In the genomic region with DNA sequence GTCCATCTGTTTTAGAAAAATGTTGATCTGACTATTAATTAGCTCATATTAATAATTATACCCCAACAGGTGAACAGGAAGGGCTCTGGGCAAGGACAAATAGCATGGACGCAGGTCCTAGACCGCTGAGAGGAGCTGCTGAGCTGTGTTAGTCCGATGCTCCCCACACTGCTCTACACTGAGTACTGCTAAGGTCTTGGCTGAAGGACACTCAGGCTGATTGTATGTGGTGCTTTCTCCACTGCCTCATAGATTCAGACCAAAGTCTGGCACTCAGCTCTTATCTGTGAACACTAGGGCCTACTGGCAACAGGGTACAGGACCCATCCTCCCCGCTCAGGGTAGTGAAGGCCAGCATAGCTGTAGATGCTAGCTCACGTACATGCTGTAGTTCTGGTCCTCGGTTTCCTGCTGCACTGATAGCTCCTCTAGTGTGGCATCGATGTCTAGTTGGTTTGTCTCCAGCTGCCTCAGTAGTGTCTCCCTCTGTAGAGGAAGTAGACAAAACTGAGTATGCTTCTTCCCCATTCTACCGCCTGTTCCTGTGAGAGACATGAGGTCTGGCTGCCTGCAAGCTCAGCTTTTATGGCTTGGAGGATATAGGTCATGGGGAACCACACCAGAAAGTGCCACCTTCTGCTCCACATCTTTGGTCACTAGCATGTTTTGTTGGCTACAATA, we compare ENCODE assay signal across 34 mouse cellular contexts. TPM values are rescaled to one million over a fixed set of nuclear protein-coding genes. Genes with fewer than 3 reads are reported as not detected.
DNase-seq lines count a peak whose midpoint lies in the region; ATAC-seq and TF ChIP-seq lines count a peak whose summit lies in the region.
"Had no signal": no experiment of that assay in that cellular context is flagged by ENCODE, and none has a peak within 500 bp of the region (broad histone marks: within the 10 kb centered on the region; RNA-seq: fewer than 3 reads in every experiment).

No protein-coding gene starts in this region.

- H3K4me2 ChIP-seq in heart, embryonic 12.5 days, result no peak overlapping the region
- no peak overlapping the region for H3K4me2 ChIP-seq in liver, embryonic 16.5 days (ENCODE audit: low read depth, low read length)
- H3K4me2 ChIP-seq in liver, embryonic 11.5 days, result no peak overlapping the region
- H3K4me2 ChIP-seq: embryonic facial prominence, embryonic 15.5 days; forebrain, embryonic 12.5 days; hindbrain, embryonic 13.5 days; neural tube, embryonic 15.5 days had no signal

- no peaks in the 10 kb centered on the region for H3K79me2 ChIP-seq in macrophage (ENCODE audit: inconsistent target)

- no peaks in the 10 kb centered on the region for H3K27me3 ChIP-seq in heart, embryonic 12.5 days (replicated peaks)
- H3K27me3 ChIP-seq in liver, embryonic 16.5 days (ENCODE audit: control insufficient read depth, insufficient read depth, low read depth, low read length), result no peaks in the 10 kb centered on the region
- H3K27me3 ChIP-seq in liver, embryonic 11.5 days (replicated peaks; ENCODE audit: control insufficient read depth, insufficient read depth, low read length), result no peaks in the 10 kb centered on the region
- H3K27me3 ChIP-seq: embryonic facial prominence, embryonic 15.5 days; forebrain, embryonic 12.5 days; hindbrain, embryonic 13.5 days; neural tube, embryonic 15.5 days had no signal

- H3K4me1 ChIP-seq in heart, embryonic 12.5 days (replicated peaks), result peaks cover 9% of the 10 kb centered on the region
- H3K4me1 ChIP-seq in liver, embryonic 16.5 days (ENCODE audit: control insufficient read depth, low read depth, low read length), result no peaks in the 10 kb centered on the region
- H3K4me1 ChIP-seq in liver, embryonic 11.5 days (replicated peaks; ENCODE audit: control insufficient read depth, insufficient read depth, low read length), result no peaks in the 10 kb centered on the region
- H3K4me1 ChIP-seq: embryonic facial prominence, embryonic 10.5 days; embryonic facial prominence, embryonic 15.5 days; forebrain, embryonic 12.5 days had no signal

- 88% methylated on average over 8 of the region's 8 CpGs for WGBS in heart, embryonic 12.5 days
- WGBS in liver, embryonic 16.5 days (ENCODE audit: insufficient replicate concordance), result 75% methylated on average over 8 of the region's 8 CpGs
- 85% methylated on average over 8 of the region's 8 CpGs for WGBS in liver, embryonic 11.5 days
- 82% methylated on average over 8 of the region's 8 CpGs for WGBS in macrophage (ENCODE audit: missing documents)

- no peak for ATAC-seq in heart, embryonic 12.5 days (ENCODE audit: insufficient number of reproducible peaks, low FRiP score)
- ATAC-seq in liver, embryonic 16.5 days (ENCODE audit: low read depth), result peak; percentile 38; the same call in 1 of the 2 replicates
- no peak for ATAC-seq in liver, embryonic 11.5 days (replicated peaks; ENCODE audit: low FRiP score)
- ATAC-seq in inflammation-experienced regulatory T-cells, adult 6 months, result no peak
- ATAC-seq: forebrain, postnatal 0 days; intestine, postnatal 0 days had no signal

- H3K9ac ChIP-seq in heart, embryonic 12.5 days, result no peak overlapping the region
- H3K9ac ChIP-seq in liver, embryonic 16.5 days (ENCODE audit: low read depth, low read length), result no peak overlapping the region
- H3K9ac ChIP-seq in liver, embryonic 11.5 days (ENCODE audit: low read depth, low read length), result no peak overlapping the region
- H3K9ac ChIP-seq: embryonic facial prominence, embryonic 15.5 days; forebrain, embryonic 12.5 days; forebrain, postnatal 0 days; hindbrain, embryonic 13.5 days; liver, embryonic 14.5 days; neural tube, embryonic 15.5 days had no signal

- H3K27ac ChIP-seq in heart, embryonic 12.5 days (ENCODE audit: poor library complexity, severe bottlenecking), result 0 out of 2 replicates have a peak overlapping the region, but pooled peaks have one; percentile 12
- H3K27ac ChIP-seq in layer of hippocampus, adult 2 months, result peak overlapping the region; percentile 47; the same call in 1 of the 2 replicates
- H3K27ac ChIP-seq in liver, embryonic 16.5 days (ENCODE audit: low read length), result no peak overlapping the region
- no peak overlapping the region for H3K27ac ChIP-seq in liver, embryonic 11.5 days (ENCODE audit: low read depth, low read length)
- H3K27ac ChIP-seq in macrophage, result peak overlapping the region; percentile 79
- H3K27ac ChIP-seq: embryonic facial prominence, embryonic 10.5 days; embryonic facial prominence, embryonic 15.5 days; forebrain, embryonic 12.5 days; hindbrain, embryonic 13.5 days; liver, embryonic 14.5 days; neural tube, embryonic 15.5 days had no signal

- no peak for DNase-seq in heart, adult 11 months
- no peak for DNase-seq in layer of hippocampus, adult 2 months (ENCODE audit: low spot score in 2 of 2)
- no peak for DNase-seq in layer of hippocampus, postnatal 36 days
- no peak for DNase-seq in liver, embryonic 11.5 days (ENCODE audit: low spot score)
- DNase-seq: adrenal gland, postnatal 14 days; cerebellum, adult 2 months; forebrain, postnatal 0 days; gastrocnemius, postnatal 10 days; heart, postnatal 4 days; kidney, adult 9 months; kidney, postnatal 14 days; lung, postnatal 36 days; midbrain, embryonic 14.5 days; retina, postnatal 1 day; right cerebral cortex, postnatal 25 days; spleen, adult 18-20 months; thymus, postnatal 14 days had no signal

- TF ChIP-seq CTCF in layer of hippocampus, adult 2 months (conservative IDR thresholded peaks at IDR 0.05), result no peak

- peaks cover 94% of the 10 kb centered on the region for H3K36me3 ChIP-seq in heart, embryonic 12.5 days
- peaks cover 19% of the 10 kb centered on the region for H3K36me3 ChIP-seq in liver, embryonic 16.5 days (ENCODE audit: control insufficient read depth, insufficient read depth)
- peaks cover 35% of the 10 kb centered on the region for H3K36me3 ChIP-seq in liver, embryonic 11.5 days (ENCODE audit: control insufficient read depth, insufficient read depth, low read length)
- peaks cover 36% of the 10 kb centered on the region for H3K36me3 ChIP-seq in macrophage (ENCODE audit: inconsistent target)

- no peaks in the 10 kb centered on the region for H3K9me3 ChIP-seq in heart, embryonic 12.5 days (replicated peaks)
- no peaks in the 10 kb centered on the region for H3K9me3 ChIP-seq in liver, embryonic 16.5 days (replicated peaks; ENCODE audit: control insufficient read depth, low read length)
- no peaks in the 10 kb centered on the region for H3K9me3 ChIP-seq in liver, embryonic 11.5 days (ENCODE audit: control insufficient read depth, low read length)
- H3K9me3 ChIP-seq: embryonic facial prominence, embryonic 10.5 days; embryonic facial prominence, embryonic 15.5 days; forebrain, embryonic 12.5 days; hindbrain, embryonic 13.5 days; neural tube, embryonic 15.5 days had no signal

- no peak overlapping the region for H3K4me3 ChIP-seq in heart, embryonic 12.5 days
- no peak overlapping the region for H3K4me3 ChIP-seq in layer of hippocampus, adult 2 months
- H3K4me3 ChIP-seq in liver, embryonic 16.5 days (ENCODE audit: low read depth, low read length), result no peak overlapping the region
- no peak overlapping the region for H3K4me3 ChIP-seq in liver, embryonic 11.5 days (ENCODE audit: low read depth, low read length)
- H3K4me3 ChIP-seq in macrophage (ENCODE audit: inconsistent target), result no peak overlapping the region
- H3K4me3 ChIP-seq: embryonic facial prominence, embryonic 10.5 days; embryonic facial prominence, embryonic 15.5 days; forebrain, embryonic 12.5 days; hindbrain, embryonic 13.5 days; neural tube, embryonic 15.5 days had no signal

RNA-seq across cellular contexts. Expression of gene Ajm1, which starts 6.8 kb away (rescaled TPM):
- 0.46 and 0.51 TPM in 2 replicates for polyA plus RNA-seq in heart, embryonic 12.5 days (2016; fragmentation: Nextera tagmentation; extraction: Ambion mirVana)
- 100 to 1,000 TPM; 106 to 120 TPM for total RNA-seq in layer of hippocampus, adult 2 months (2021)
- 100 to 1,000 TPM in 1 of 2 experiments, 10 to 100 TPM in 1; 96.4 to 117 TPM for total RNA-seq in layer of hippocampus, postnatal 36 days (2021)
- 0.07 TPM in 1 of 2 replicates, not detected in the other for polyA plus RNA-seq in liver, embryonic 16.5 days (2015; fragmentation: Nextera tagmentation; extraction: Ambion mirVana)
- polyA plus RNA-seq in liver, embryonic 11.5 days (2014; fragmentation: Nextera tagmentation; extraction: Ambion mirVana), result 0.21 TPM in 1 of 2 replicates, not detected in the other
- total RNA-seq in macrophage (2018; cell fraction: chromatin; rRNA removed), result 1 to 10 TPM in 15 of 26 experiments, under 1 TPM in 11; 0.28 to 3.6 (median 1.1) TPM
- total RNA-seq in macrophage (2018; cell fraction: cytosol; rRNA removed), result under 1 TPM; 0.04 to 0.44 (median 0.14) TPM
- total RNA-seq in macrophage (2018; cell fraction: nucleus; rRNA removed), result 1 to 10 TPM in 11 of 26 experiments, under 1 TPM in 14, not detected in 1; 0.27 to 2.4 (median 0.85) TPM
- polyA plus RNA-seq in macrophage (2018), result 0.07 to 0.50 TPM (median 0.26 TPM) in 3 replicates
- polyA plus RNA-seq in inflammation-experienced regulatory T-cells, adult 6 months (2017; shearing (Covaris generic)), result under 1 TPM in 1 of 3 experiments, not detected in 2; 0.07 TPM
- total RNA-seq: monocyte, adult 5-6 weeks had no signal
- polyA plus RNA-seq: heart, embryonic 14.5 days had no signal

RNA-seq across cellular contexts. Expression of gene Phpt1, which starts 13.3 kb away (rescaled TPM):
- 161 and 164 TPM in 2 replicates for polyA plus RNA-seq in heart, embryonic 12.5 days (2016; fragmentation: Nextera tagmentation; extraction: Ambion mirVana)
- 10 to 100 TPM; 59.1 to 67.5 TPM for total RNA-seq in layer of hippocampus, adult 2 months (2021)
- 10 to 100 TPM; 62.5 to 68.3 TPM for total RNA-seq in layer of hippocampus, postnatal 36 days (2021)
- 31.2 and 34.4 TPM in 2 replicates for polyA plus RNA-seq in liver, embryonic 16.5 days (2015; fragmentation: Nextera tagmentation; extraction: Ambion mirVana)
- 112 and 116 TPM in 2 replicates for polyA plus RNA-seq in liver, embryonic 11.5 days (2014; fragmentation: Nextera tagmentation; extraction: Ambion mirVana)
- 1 to 10 TPM in 19 of 26 experiments, not detected in 7; 1.4 to 9.9 (median 2.5) TPM for total RNA-seq in macrophage (2018; cell fraction: chromatin; rRNA removed)
- 10 to 100 TPM in 15 of 26 experiments, 1 to 10 TPM in 11; 5.4 to 14.7 (median 10.2) TPM for total RNA-seq in macrophage (2018; cell fraction: cytosol; rRNA removed)
- total RNA-seq in macrophage (2018; cell fraction: nucleus; rRNA removed), result 1 to 10 TPM in 23 of 26 experiments, not detected in 3; 1.0 to 8.0 (median 3.4) TPM
- polyA plus RNA-seq in macrophage (2018), result 9.0 to 13.7 TPM (median 13.0 TPM) in 3 replicates
- polyA plus RNA-seq in inflammation-experienced regulatory T-cells, adult 6 months (2017; shearing (Covaris generic)), result 10 to 100 TPM; 37.0 to 64.3 (median 56.2) TPM

RNA-seq across cellular contexts. Expression of gene Mamdc4, which starts 13.7 kb away (rescaled TPM):
- polyA plus RNA-seq in heart, embryonic 12.5 days (2016; fragmentation: Nextera tagmentation; extraction: Ambion mirVana), result 1.2 and 3.5 TPM in 2 replicates
- total RNA-seq in layer of hippocampus, adult 2 months (2021), result 1 to 10 TPM; 2.8 to 3.5 TPM
- total RNA-seq in layer of hippocampus, postnatal 36 days (2021), result 1 to 10 TPM; 3.1 to 3.2 TPM
- 2.9 and 7.2 TPM in 2 replicates for polyA plus RNA-seq in liver, embryonic 16.5 days (2015; fragmentation: Nextera tagmentation; extraction: Ambion mirVana)
- 1.3 and 1.8 TPM in 2 replicates for polyA plus RNA-seq in liver, embryonic 11.5 days (2014; fragmentation: Nextera tagmentation; extraction: Ambion mirVana)
- total RNA-seq in macrophage (2018; cell fraction: chromatin; rRNA removed), result 1 to 10 TPM in 24 of 26 experiments, under 1 TPM in 2; 0.17 to 5.6 (median 2.8) TPM
- total RNA-seq in macrophage (2018; cell fraction: cytosol; rRNA removed), result 1 to 10 TPM in 5 of 26 experiments, under 1 TPM in 12, not detected in 9; 0.03 to 3.4 (median 0.24) TPM
- total RNA-seq in macrophage (2018; cell fraction: nucleus; rRNA removed), result 1 to 10 TPM in 16 of 26 experiments, under 1 TPM in 9, not detected in 1; 0.40 to 3.8 (median 1.7) TPM
- 0.04 to 0.60 TPM (median 0.15 TPM) in 3 replicates for polyA plus RNA-seq in macrophage (2018)
- 1 to 10 TPM in 2 of 3 experiments, under 1 TPM in 1; 0.85 to 2.2 (median 1.3) TPM for polyA plus RNA-seq in inflammation-experienced regulatory T-cells, adult 6 months (2017; shearing (Covaris generic))
- total RNA-seq: monocyte, adult 5-6 weeks had no signal

RNA-seq across cellular contexts. Expression of gene Rabl6, which starts 20.0 kb away (rescaled TPM):
- polyA plus RNA-seq in heart, embryonic 12.5 days (2016; fragmentation: Nextera tagmentation; extraction: Ambion mirVana), result 48.6 and 49.2 TPM in 2 replicates
- 100 to 1,000 TPM; 149 to 151 TPM for total RNA-seq in layer of hippocampus, adult 2 months (2021)
- 100 to 1,000 TPM; 142 to 155 TPM for total RNA-seq in layer of hippocampus, postnatal 36 days (2021)
- polyA plus RNA-seq in liver, embryonic 16.5 days (2015; fragmentation: Nextera tagmentation; extraction: Ambion mirVana), result 17.5 and 19.9 TPM in 2 replicates
- 59.3 and 67.7 TPM in 2 replicates for polyA plus RNA-seq in liver, embryonic 11.5 days (2014; fragmentation: Nextera tagmentation; extraction: Ambion mirVana)
- 100 to 1,000 TPM in 18 of 26 experiments, 10 to 100 TPM in 8; 51.6 to 253 (median 156) TPM for total RNA-seq in macrophage (2018; cell fraction: chromatin; rRNA removed)
- total RNA-seq in macrophage (2018; cell fraction: cytosol; rRNA removed), result 10 to 100 TPM; 28.1 to 54.2 (median 44.7) TPM
- total RNA-seq in macrophage (2018; cell fraction: nucleus; rRNA removed), result 100 to 1,000 TPM in 8 of 26 experiments, 10 to 100 TPM in 18; 23.1 to 143 (median 77.8) TPM
- polyA plus RNA-seq in macrophage (2018), result 48.4 to 64.3 TPM (median 52.1 TPM) in 3 replicates
- 10 to 100 TPM; 14.0 to 28.3 (median 18.0) TPM for polyA plus RNA-seq in inflammation-experienced regulatory T-cells, adult 6 months (2017; shearing (Covaris generic))

RNA-seq across cellular contexts. Expression of gene Ccdc183, which starts 29.1 kb away (rescaled TPM):
- 0.12 and 0.14 TPM in 2 replicates for polyA plus RNA-seq in heart, embryonic 12.5 days (2016; fragmentation: Nextera tagmentation; extraction: Ambion mirVana)
- not detected for total RNA-seq in layer of hippocampus, adult 2 months (2021)
- total RNA-seq in layer of hippocampus, postnatal 36 days (2021), result not detected
- 0.02 and 0.05 TPM in 2 replicates for polyA plus RNA-seq in liver, embryonic 16.5 days (2015; fragmentation: Nextera tagmentation; extraction: Ambion mirVana)
- 0.08 and 0.12 TPM in 2 replicates for polyA plus RNA-seq in liver, embryonic 11.5 days (2014; fragmentation: Nextera tagmentation; extraction: Ambion mirVana)
- total RNA-seq in macrophage (2018; cell fraction: chromatin; rRNA removed), result under 1 TPM in 1 of 26 experiments, not detected in 25; 0.29 TPM
- not detected for total RNA-seq in macrophage (2018; cell fraction: cytosol; rRNA removed)
- not detected for total RNA-seq in macrophage (2018; cell fraction: nucleus; rRNA removed)
- not detected in 3 replicates for polyA plus RNA-seq in macrophage (2018)
- not detected for polyA plus RNA-seq in inflammation-experienced regulatory T-cells, adult 6 months (2017; shearing (Covaris generic))
- total RNA-seq: adrenal gland, postnatal 14 days; forebrain, postnatal 0 days; gastrocnemius, postnatal 10 days; heart, postnatal 4 days; layer of hippocampus, adult 18-20 months; left cerebral cortex, adult 18-20 months; left cerebral cortex, postnatal 14 days; monocyte, adult 5-6 weeks had no signal
- polyA plus RNA-seq: cerebellum, adult 2 months; urinary bladder, adult 2 months had no signal

Comparison
In these comparisons a context has a peak if more than half of its experiments do, and no peak if none do; other contexts are left out.
1. H3K27ac ChIP-seq: peak in heart, embryonic 12.5 days (single experiment), layer of hippocampus, adult 2 months (single experiment) and macrophage (single experiment); none in liver, embryonic 16.5 days (single experiment) and liver, embryonic 11.5 days (single experiment).